In genomic region chr1:143853691-143854115, GRCm38 (mm10) we compare ENCODE assay signal across 14 mouse cellular contexts.
DNase-seq lines count a peak whose midpoint lies in the region; ATAC-seq and TF ChIP-seq lines count a peak whose summit lies in the region.
"Had no signal": no experiment of that assay in that cellular context is flagged by ENCODE, and none has a peak within 500 bp of the region (broad histone marks: within the 10 kb centered on the region; RNA-seq: fewer than 3 reads in every experiment).

No protein-coding gene starts in this region.

- no peak overlapping the region for H3ac ChIP-seq in myocyte (ENCODE audit: control insufficient read depth, insufficient read length)

- peak; percentile 53 for ATAC-seq in midbrain, embryonic 12.5 days (ENCODE audit: low FRiP score, low read depth)
- no peak for ATAC-seq in midbrain, postnatal 0 days (ENCODE audit: low FRiP score)

- no peaks in the 10 kb centered on the region for H3K27me3 ChIP-seq in midbrain, embryonic 12.5 days
- no peaks in the 10 kb centered on the region for H3K27me3 ChIP-seq in midbrain, postnatal 0 days (ENCODE audit: insufficient read depth, low read length)
- no peaks in the 10 kb centered on the region for H3K27me3 ChIP-seq in myocyte (ENCODE audit: control insufficient read depth, insufficient read depth, insufficient read length)
- H3K27me3 ChIP-seq: forebrain, embryonic 12.5 days; kidney, embryonic 15.5 days; limb, embryonic 13.5 days had no signal

- no peaks in the 10 kb centered on the region for H3K4me1 ChIP-seq in midbrain, embryonic 12.5 days
- peaks cover 3% of the 10 kb centered on the region; the same call in 1 of the 2 replicates for H3K4me1 ChIP-seq in midbrain, postnatal 0 days (ENCODE audit: insufficient read depth, low read length)
- H3K4me1 ChIP-seq: forebrain, embryonic 12.5 days; limb, embryonic 13.5 days had no signal

- H3K9ac ChIP-seq in midbrain, embryonic 12.5 days (replicated peaks), result no peak overlapping the region
- no peak overlapping the region for H3K9ac ChIP-seq in midbrain, postnatal 0 days (replicated peaks; ENCODE audit: low read length, poor library complexity, severe bottlenecking)
- H3K9ac ChIP-seq: forebrain, embryonic 12.5 days; kidney, embryonic 15.5 days; limb, embryonic 13.5 days had no signal

- H3K4me2 ChIP-seq in midbrain, embryonic 12.5 days (replicated peaks), result no peak overlapping the region
- H3K4me2 ChIP-seq in midbrain, postnatal 0 days (ENCODE audit: low read depth, low read length, poor library complexity, severe bottlenecking), result no peak overlapping the region
- peak overlapping the region; percentile 28 for H3K4me2 ChIP-seq in myocyte (ENCODE audit: low read depth)
- H3K4me2 ChIP-seq: forebrain, embryonic 12.5 days; kidney, embryonic 15.5 days; limb, embryonic 13.5 days had no signal

- H3K9me3 ChIP-seq in midbrain, embryonic 12.5 days, result no peaks in the 10 kb centered on the region
- H3K9me3 ChIP-seq in midbrain, postnatal 0 days (ENCODE audit: low read length), result no peaks in the 10 kb centered on the region
- H3K9me3 ChIP-seq: forebrain, embryonic 12.5 days; kidney, embryonic 15.5 days; limb, embryonic 13.5 days had no signal

- H3K27ac ChIP-seq in midbrain, embryonic 12.5 days (replicated peaks), result no peak overlapping the region
- no peak overlapping the region for H3K27ac ChIP-seq in midbrain, postnatal 0 days (ENCODE audit: low read depth, low read length)
- H3K27ac ChIP-seq: forebrain, embryonic 12.5 days; limb, embryonic 13.5 days; macrophage had no signal

- intact Hi-C loops in heart, postnatal 14 days (cut with DNase I), result no loop called here

- peak; percentile 73 for DNase-seq in heart, adult 11 months
- no peak for DNase-seq in heart, postnatal 14 days
- DNase-seq in midbrain, postnatal 0 days (ENCODE audit: low spot score), result no peak
- DNase-seq in brain, embryonic 14.5 days (ENCODE audit: low read depth), result peak; percentile 31
- no peak for DNase-seq in cerebellum, postnatal 10 days
- DNase-seq in urinary bladder, postnatal 10 days (ENCODE audit: low spot score), result no peak
- DNase-seq: gastrocnemius, postnatal 10 days; heart, postnatal 36 days had no signal

- TF ChIP-seq CTCF in midbrain, postnatal 0 days (IDR thresholded peaks at IDR 0.05), result no peak
- no peak for TF ChIP-seq CTCF in brain, embryonic 14.5 days (IDR thresholded peaks at IDR 0.05; ENCODE audit: borderline replicate concordance, extremely low read depth, insufficient read depth, insufficient read length)

- H3K36me3 ChIP-seq in midbrain, embryonic 12.5 days, result no peaks in the 10 kb centered on the region
- no peaks in the 10 kb centered on the region for H3K36me3 ChIP-seq in midbrain, postnatal 0 days (ENCODE audit: insufficient read depth, low read length)
- H3K36me3 ChIP-seq in myocyte (ENCODE audit: control insufficient read depth, insufficient read depth), result no peaks in the 10 kb centered on the region
- H3K36me3 ChIP-seq: forebrain, embryonic 12.5 days; kidney, embryonic 15.5 days; limb, embryonic 13.5 days had no signal

- no peak overlapping the region for H3K4me3 ChIP-seq in midbrain, embryonic 12.5 days
- H3K4me3 ChIP-seq in midbrain, postnatal 0 days (ENCODE audit: low read depth, low read length), result no peak overlapping the region
- H3K4me3 ChIP-seq in myocyte, result no peak overlapping the region
- H3K4me3 ChIP-seq: forebrain, embryonic 12.5 days; kidney, embryonic 15.5 days; limb, embryonic 13.5 days had no signal

- TF ChIP-seq POLR2A in brain, embryonic 14.5 days (IDR thresholded peaks at IDR 0.05; ENCODE audit: borderline replicate concordance, extremely low read depth, insufficient read depth, insufficient read length, poor library complexity, severe bottlenecking), result no peak
- TF ChIP-seq POLR2A in myocyte (IDR thresholded peaks at IDR 0.05; ENCODE audit: insufficient read length, low read depth), result no peak

- 79% methylated on average over 8 of the region's 8 CpGs for WGBS in midbrain, embryonic 12.5 days
- 55% methylated on average over 8 of the region's 8 CpGs for WGBS in midbrain, postnatal 0 days

- no peaks in the 10 kb centered on the region for H3K79me2 ChIP-seq in myocyte (ENCODE audit: control insufficient read depth, insufficient read depth)

TF ChIP-seq in myocyte, 11 proteins besides CTCF, POLR2A, EP300 and RAD21:
- no peak for TF ChIP-seq MYOG (IDR thresholded peaks at IDR 0.05; ENCODE audit: control insufficient read depth in 1 of 3, insufficient read depth in 1 of 3, insufficient read length in 2 of 3, low read depth in 2 of 3)
- no peak for TF ChIP-seq SRF (IDR thresholded peaks at IDR 0.05; ENCODE audit: control insufficient read depth, insufficient read length, low read depth)
- TF ChIP-seq MYOD1 (IDR thresholded peaks at IDR 0.05; ENCODE audit: control insufficient read depth in 1 of 3, insufficient read length in 2 of 3, low read depth in 2 of 3), result no peak
- no peak for TF ChIP-seq TCF3 (IDR thresholded peaks at IDR 0.05; ENCODE audit: insufficient read length, low read depth)
- no peak for TF ChIP-seq E2F4 (IDR thresholded peaks at IDR 0.05; ENCODE audit: insufficient read depth)
- no peak for TF ChIP-seq CEBPB (IDR thresholded peaks at IDR 0.05; ENCODE audit: insufficient read depth, poor library complexity, severe bottlenecking)
- TF ChIP-seq MAX (IDR thresholded peaks at IDR 0.05; ENCODE audit: low read depth), result no peak
- no peak for TF ChIP-seq TCF12 (IDR thresholded peaks at IDR 0.05; ENCODE audit: insufficient read depth, poor library complexity, severe bottlenecking)
- TF ChIP-seq POLR2AphosphoS2 (IDR thresholded peaks at IDR 0.05; ENCODE audit: insufficient read length, low read depth), result no peak
- no peak for TF ChIP-seq USF1 (IDR thresholded peaks at IDR 0.05; ENCODE audit: low read depth)
- no peak for TF ChIP-seq REST (IDR thresholded peaks at IDR 0.05; ENCODE audit: insufficient read depth, insufficient read length)

Comparison
In these comparisons a context has a peak if more than half of its experiments do, and no peak if none do; other contexts are left out.
1. DNase-seq: peak in heart, adult 11 months (single experiment) and brain, embryonic 14.5 days (single experiment); none in heart, postnatal 14 days (0 of 2), midbrain, postnatal 0 days (single experiment), cerebellum, postnatal 10 days (0 of 2) and urinary bladder, postnatal 10 days (single experiment).